Mouse (Mus musculus) limb, embryonic 14.5 days (tissue): ENCODE results near the gene Fndc3b. TPM values are rescaled to one million over a fixed set of nuclear protein-coding genes. Genes with fewer than 3 reads are reported as not detected.

Experiments
- ATAC-seq: fragments of 200-750 bp; cut with Nextera tagmentation; 2 replicates; pipeline ENCODE4 v1.8.0; 2017; ENCODE audit warnings: low read depth, moderate number of reproducible peaks, moderate TSS enrichment; ENCODE audit not compliant: low FRiP score
- DNase-seq: peaks from one replicate; pipeline ENCODE4 v3.0.0-alpha.2; 2015; ENCODE audit warnings: low spot score
- H3K27ac ChIP-seq: fragments of 300-500 bp; sonication (generic); replicated peaks from 2 replicates; pipeline ENCODE4 v1.5.1; 2014; ENCODE audit warnings: low read depth, mild to moderate bottlenecking, low read length, moderate library complexity, mixed read lengths
- H3K27me3 ChIP-seq: fragments of 300-500 bp; sonication (generic); 2 replicates; pipeline ENCODE4 v1.6.1; 2014; ENCODE audit warnings: low read length, mixed read lengths; ENCODE audit not compliant: control insufficient read depth, insufficient read depth
- H3K36me3 ChIP-seq: fragments of 300-500 bp; sonication (generic); 2 replicates; pipeline ENCODE4 v1.6.1; 2014; ENCODE audit warnings: mild to moderate bottlenecking, low read length, moderate library complexity, mixed read lengths; ENCODE audit not compliant: control insufficient read depth, insufficient read depth
- H3K4me1 ChIP-seq: fragments of 300-500 bp; sonication (generic); 2 replicates; pipeline ENCODE4 v1.6.1; 2014; ENCODE audit warnings: antibody characterized with exemption, low read length, mixed read lengths; ENCODE audit not compliant: control insufficient read depth, insufficient read depth
- H3K4me2 ChIP-seq: fragments of 300-500 bp; sonication (generic); replicated peaks from 2 replicates; pipeline ENCODE4 v1.6.1; 2014; ENCODE audit warnings: low read depth, mild to moderate bottlenecking, low read length, moderate library complexity; ENCODE audit not compliant: severe bottlenecking
- H3K4me3 ChIP-seq: fragments of 300-500 bp; sonication (generic); replicated peaks from 2 replicates; pipeline ENCODE4 v1.5.1; 2014; ENCODE audit warnings: low read length
- H3K9ac ChIP-seq: fragments of 300-500 bp; sonication (generic); 2 replicates; pipeline ENCODE4 v1.6.1; 2014; ENCODE audit warnings: mild to moderate bottlenecking, low read depth, low read length, moderate library complexity; ENCODE audit not compliant: severe bottlenecking
- H3K9me3 ChIP-seq: fragments of 300-500 bp; sonication (generic); 2 replicates; pipeline ENCODE4 v1.6.1; 2016; ENCODE audit warnings: low read length; ENCODE audit not compliant: control insufficient read depth
- POLR2A ChIP-seq: fragments of 200-500 bp; IDR thresholded peaks from 2 replicates; pipeline ENCODE4 v1.8.0; 2012; ENCODE audit warnings: inconsistent platforms, mild to moderate bottlenecking, moderate library complexity, borderline replicate concordance; ENCODE audit not compliant: insufficient read depth, insufficient read length; ENCODE audit errors: extremely low read depth
- WGBS: fragments of 180-500 bp; shearing (Covaris S2); extraction: QIAGEN DNeasy Blood & Tissue Kit; methylation state at CpG from one replicate; pipeline ENCODE4 v1.1.7; 2014; 5-methylcytosine and 5-hydroxymethylcytosine counted together
- polyA plus RNA-seq, 2 experiments: library from polyadenylated mRNA; depleted of rRNA in 1 of 2; stranded (reverse) in 1 of 2; unstranded in 1 of 2; fragments of >200 nt; fragmentation: Nextera tagmentation in 1 of 2; extraction: Ambion mirVana in 1 of 2; gene quantifications; 2 replicates each; pipeline versions ENCODE4 v1.2.1 to v1.2.3; 2012 to 2014

Gene Fndc3b
- polyA plus RNA-seq, 2 experiments = 39.6 to 41.3 TPM

DNA sequence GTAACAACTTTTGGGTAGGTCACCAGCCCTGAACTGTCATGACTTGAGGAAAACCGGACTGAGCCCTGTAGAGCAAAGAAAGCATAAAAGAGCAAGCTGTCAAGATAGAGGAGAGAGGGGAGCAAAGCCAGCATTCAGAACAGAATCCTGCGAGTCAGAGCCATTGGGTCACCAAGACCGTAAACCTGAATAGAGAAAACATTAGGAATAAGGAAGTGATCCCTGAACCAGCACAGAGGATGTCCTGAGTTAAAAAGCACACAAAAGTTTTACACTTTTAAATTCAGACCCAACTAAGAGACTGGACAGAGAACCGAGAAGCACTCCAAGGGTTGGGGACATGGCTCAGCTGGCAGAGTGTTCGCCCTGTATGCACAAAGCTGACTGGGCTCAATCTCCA is 24.0 kb upstream of the Fndc3b start:
- WGBS = 66% methylated on average over 5 of the region's 5 CpGs
- TF ChIP-seq POLR2A = no peak
- Histone ChIP-seq H3K27ac (no peak overlapping the region), H3K9ac (no peak overlapping the region), H3K27me3 (no peaks in the 10 kb centered on the region), H3K4me2 (no peak overlapping the region), H3K9me3 (no peaks in the 10 kb centered on the region), H3K4me3 (no peak overlapping the region), H3K4me1 (no peaks in the 10 kb centered on the region), H3K36me3 (no peaks in the 10 kb centered on the region)
- DNase-seq (no peak), ATAC-seq (no peak)

DNA sequence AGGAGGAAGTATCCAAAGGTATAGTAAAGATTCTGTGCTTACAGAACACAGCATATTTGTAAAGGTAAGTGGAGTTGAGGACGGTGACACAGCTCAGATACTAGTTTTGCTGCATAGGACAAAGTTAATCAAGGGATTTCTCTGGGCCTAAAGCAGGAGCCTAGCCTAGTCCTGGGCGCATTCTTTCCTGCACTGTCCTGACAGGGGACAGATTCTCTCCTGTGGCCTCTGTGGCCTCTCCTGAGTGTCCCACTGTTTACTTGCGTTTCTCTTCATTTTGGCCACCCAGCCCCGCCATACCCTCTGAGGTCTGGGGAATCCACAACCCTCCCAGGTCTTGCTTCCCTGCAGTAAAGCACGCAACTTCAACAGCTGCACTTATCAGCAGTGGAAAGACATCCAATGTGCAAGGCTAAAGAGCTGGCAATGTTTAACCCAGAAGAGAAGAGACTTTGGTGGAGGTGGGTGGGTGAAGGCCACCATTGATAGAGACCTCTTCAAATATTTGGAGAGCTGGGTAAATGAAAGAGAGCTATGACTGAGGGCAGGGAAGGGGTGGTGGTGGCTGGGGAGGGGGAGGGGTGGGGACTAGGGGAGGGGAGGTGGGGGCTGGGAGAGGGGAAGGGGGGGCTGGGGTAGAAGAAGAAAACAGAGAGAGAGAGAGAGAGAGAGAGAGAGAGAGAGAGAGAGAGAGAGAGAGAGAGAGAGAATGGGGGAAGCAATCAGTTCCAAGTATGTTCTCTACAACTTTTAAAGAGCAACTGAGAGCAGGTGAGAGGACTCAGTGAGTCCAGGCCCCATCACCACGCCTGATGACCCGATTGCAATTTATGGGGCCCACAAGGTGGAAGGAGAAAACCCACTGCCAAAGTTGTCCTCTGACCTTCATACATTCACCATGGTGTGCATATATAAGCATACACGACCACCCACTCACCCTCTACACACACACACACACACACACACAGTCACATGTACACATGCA is 18.0 kb upstream of the Fndc3b start:
- ATAC-seq = no peak
- DNase-seq = no peak
- 80% methylated on average over 8 of the region's 8 CpGs for WGBS
- Histone ChIP-seq H3K36me3 (no peaks in the 10 kb centered on the region), H3K27me3 (no peaks in the 10 kb centered on the region), H3K4me2 (no peak overlapping the region), H3K9me3 (no peaks in the 10 kb centered on the region), H3K9ac (no peak overlapping the region), H3K27ac (no peak overlapping the region), H3K4me1 (no peaks in the 10 kb centered on the region), H3K4me3 (no peak overlapping the region)
- TF ChIP-seq POLR2A = no peak

DNA sequence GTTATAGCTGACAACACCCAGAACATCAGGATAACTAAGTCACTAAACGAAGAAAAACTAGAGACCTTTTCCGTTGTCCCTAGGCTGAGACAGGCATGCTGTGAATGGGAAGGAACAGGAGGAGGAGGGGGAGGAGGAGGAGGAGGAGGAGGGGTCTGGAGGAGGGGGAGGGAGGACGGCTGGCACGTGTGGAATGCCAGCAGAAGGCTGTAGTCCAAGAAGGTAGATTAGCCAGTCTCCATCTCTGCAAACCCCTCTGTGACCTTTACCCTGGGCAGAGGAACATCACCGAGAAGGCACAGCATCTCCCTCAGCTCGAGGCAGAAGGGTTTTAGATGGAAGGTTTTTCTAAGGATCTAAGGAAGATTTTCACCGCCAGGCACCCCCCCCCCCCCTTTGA is 17.1 kb upstream of the Fndc3b start:
- H3K4me2 ChIP-seq = no peak overlapping the region
- H3K9me3 ChIP-seq = no peaks in the 10 kb centered on the region
- ATAC-seq (no peak), DNase-seq (no peak)
- no peaks in the 10 kb centered on the region for H3K4me1 ChIP-seq
- H3K36me3 ChIP-seq = no peaks in the 10 kb centered on the region
- no peaks in the 10 kb centered on the region for H3K27me3 ChIP-seq
- H3K9ac ChIP-seq = no peak overlapping the region
- H3K4me3 ChIP-seq = no peak overlapping the region
- TF ChIP-seq POLR2A = no peak
- 12% methylated on average over 7 of the region's 7 CpGs for WGBS
- H3K27ac ChIP-seq = no peak overlapping the region

DNA sequence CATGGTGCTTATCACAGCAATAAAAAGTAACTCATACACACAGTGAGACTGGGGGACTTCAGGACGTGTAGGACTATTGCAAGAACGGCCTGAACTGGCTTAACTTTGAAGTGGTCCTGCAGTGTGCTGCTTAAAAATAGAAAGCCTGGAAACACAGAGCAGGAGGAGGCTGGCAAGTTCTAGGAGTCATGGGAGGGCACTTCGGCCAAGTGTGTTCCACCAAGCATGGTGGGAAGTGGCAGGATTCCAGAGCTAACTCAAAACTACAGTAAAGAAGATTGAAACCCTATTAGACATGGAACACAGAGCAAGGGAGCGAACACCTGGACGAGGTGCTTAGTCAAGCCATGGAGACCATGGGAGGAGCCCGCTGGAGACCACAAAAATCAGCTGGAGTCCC is 14.6 kb upstream of the Fndc3b start:
- Histone ChIP-seq H3K27me3 (no peaks in the 10 kb centered on the region), H3K9ac (no peak overlapping the region), H3K27ac (no peak overlapping the region), H3K4me3 (no peak overlapping the region), H3K9me3 (no peaks in the 10 kb centered on the region), H3K4me1 (no peaks in the 10 kb centered on the region), H3K4me2 (no peak overlapping the region), H3K36me3 (no peaks in the 10 kb centered on the region)
- TF ChIP-seq POLR2A = no peak
- DNase-seq = no peak
- no peak for ATAC-seq
- 53% methylated on average over 6 of the region's 6 CpGs for WGBS

DNA sequence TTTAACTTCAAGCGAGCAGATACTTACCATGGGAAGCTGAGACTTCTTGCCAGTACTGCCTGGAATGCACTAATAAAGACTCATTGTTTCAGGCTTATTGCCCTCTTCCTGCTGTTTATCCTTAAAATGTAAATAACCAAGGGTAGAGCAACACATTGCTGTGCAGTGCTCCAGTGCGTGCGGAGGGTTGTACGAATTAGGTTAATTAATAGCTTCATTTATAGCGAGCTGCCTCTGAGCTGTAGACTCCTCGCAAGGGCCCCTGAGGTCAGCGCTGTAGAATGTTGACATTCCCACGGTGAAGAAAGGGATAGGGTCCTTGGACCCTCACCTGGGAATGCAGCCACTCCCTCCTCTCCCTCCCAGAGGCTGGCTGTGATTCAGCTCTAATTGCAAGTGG is 13.1 kb upstream of the Fndc3b start:
- Histone ChIP-seq H3K4me3 (no peak overlapping the region), H3K9me3 (no peaks in the 10 kb centered on the region), H3K27me3 (no peaks in the 10 kb centered on the region), H3K27ac (no peak overlapping the region), H3K4me1 (no peaks in the 10 kb centered on the region), H3K36me3 (no peaks in the 10 kb centered on the region), H3K4me2 (no peak overlapping the region), H3K9ac (no peak overlapping the region)
- 22% methylated on average over 8 of the region's 8 CpGs for WGBS
- ATAC-seq (no peak), DNase-seq (no peak)
- no peak for TF ChIP-seq POLR2A
